In the genomic region with DNA sequence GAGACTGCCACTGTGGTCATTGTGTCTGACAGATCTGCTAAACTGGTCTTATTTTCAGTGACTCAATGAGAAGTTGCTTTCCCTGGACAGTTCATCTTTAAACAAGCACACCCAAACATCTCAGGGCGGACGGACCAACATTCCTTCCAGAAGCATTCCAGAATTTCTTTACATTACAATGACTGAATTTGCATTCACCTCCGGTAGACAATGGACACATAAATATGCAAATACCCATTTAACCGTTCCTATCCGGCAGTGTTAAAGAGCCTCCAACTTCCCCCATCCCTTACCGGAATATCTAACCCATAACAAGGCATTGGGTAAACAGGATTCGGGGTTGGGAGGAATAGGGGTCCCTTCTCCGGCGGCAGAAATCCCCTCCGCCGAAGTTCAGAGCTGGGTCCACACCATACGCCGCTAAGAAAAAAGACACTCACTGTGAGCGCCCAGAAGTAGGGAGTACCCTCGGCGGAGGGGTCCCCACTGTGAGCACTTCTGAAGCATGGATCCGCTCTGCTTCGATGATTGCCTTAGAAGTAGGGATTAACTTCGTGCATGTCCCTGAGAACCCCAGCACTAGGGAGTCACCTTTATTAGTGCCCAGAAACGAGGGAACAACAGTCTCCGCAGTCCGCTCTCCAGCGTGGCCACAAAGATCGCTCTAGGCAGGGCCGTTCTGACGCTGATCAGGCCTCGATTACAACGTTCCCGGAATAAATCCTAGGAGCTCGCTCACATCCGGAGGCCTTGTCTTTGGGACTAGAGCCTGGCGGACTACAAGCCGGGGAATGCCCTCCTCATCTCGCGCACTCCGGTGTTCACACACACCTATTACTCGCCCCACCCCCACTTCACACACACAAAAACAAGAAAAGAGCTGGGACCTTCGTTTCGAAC, we compare ENCODE assay signal across 8 mouse cellular contexts. TPM values are rescaled to one million over a fixed set of nuclear protein-coding genes. Genes with fewer than 3 reads are reported as not detected.
DNase-seq lines count a peak whose midpoint lies in the region; ATAC-seq and TF ChIP-seq lines count a peak whose summit lies in the region.

No protein-coding gene starts in this region.

- TF ChIP-seq POLR2A in MEL (IDR thresholded peaks at IDR 0.05; ENCODE audit: control insufficient read depth in 1 of 2, insufficient read depth in 1 of 2, low read depth in 1 of 2, low read length in 2 of 2, poor library complexity in 1 of 2): no peak; a peak in 1 of 4 replicates

- no peak for TF ChIP-seq EP300 in MEL (IDR thresholded peaks at IDR 0.05; ENCODE audit: low read depth in 1 of 2, low read length in 2 of 2)

- H3K4me2 ChIP-seq in heart, embryonic 16.5 days (ENCODE audit: low read depth, low read length): peak overlapping the region; percentile 78

- WGBS in heart, embryonic 16.5 days: under 1% methylated on average over 39 of the region's 39 CpGs

- H3K4me3 ChIP-seq in heart, embryonic 16.5 days (ENCODE audit: low read length): peak overlapping the region; percentile 100
- peak overlapping the region; percentile 72 to 94 for H3K4me3 ChIP-seq in MEL (ENCODE audit: control insufficient read depth in 1 of 2, insufficient read depth in 1 of 2, low read depth in 2 of 2, low read length in 2 of 2)

- DNase-seq in heart, adult 8-10 months (ENCODE audit: low spot score): no peak
- DNase-seq in MEL (ENCODE audit: low read depth, low spot score): peak; percentile 43
- no peak for DNase-seq in frontal cortex, adult 2 months (ENCODE audit: extremely low spot score in 1 of 2, low spot score in 1 of 2)
- DNase-seq in spleen, postnatal 4 days (ENCODE audit: low spot score in 2 of 2): no peak
- no peak for DNase-seq in cerebellum, postnatal 25 days

- H3K4me1 ChIP-seq in heart, embryonic 16.5 days (ENCODE audit: control insufficient read depth, insufficient read depth, low read length): peaks cover 38% of the 10 kb centered on the region
- peaks cover 14 to 39% of the 10 kb centered on the region in 2 experiments for H3K4me1 ChIP-seq in MEL (ENCODE audit: control insufficient read depth in 1 of 2, insufficient read depth in 2 of 2, low read length in 2 of 2)

- no peak for TF ChIP-seq RAD21 in MEL (IDR thresholded peaks at IDR 0.05; ENCODE audit: low read depth, low read length)

- peaks cover 68% of the 10 kb centered on the region for H3K79me2 ChIP-seq in MEL (ENCODE audit: control insufficient read depth, insufficient read depth, low read length, poor library complexity)

- H3K27me3 ChIP-seq in heart, embryonic 16.5 days (ENCODE audit: control insufficient read depth, insufficient read depth, low read length): no peaks in the 10 kb centered on the region
- no peaks in the 10 kb centered on the region for H3K27me3 ChIP-seq in MEL (ENCODE audit: control insufficient read depth in 1 of 2, insufficient read depth in 2 of 2, low read length in 2 of 2)

- H3K9me3 ChIP-seq in heart, embryonic 16.5 days (replicated peaks; ENCODE audit: control insufficient read depth, low read length): no peaks in the 10 kb centered on the region
- no peaks in the 10 kb centered on the region for H3K9me3 ChIP-seq in MEL (replicated peaks; ENCODE audit: insufficient read depth, low read length)

- H3K27ac ChIP-seq in heart, embryonic 16.5 days (ENCODE audit: low read length): peak overlapping the region; percentile 82
- H3K27ac ChIP-seq in MEL (ENCODE audit: control insufficient read depth, low read depth, low read length): peak overlapping the region; percentile 84

- peak; percentile 56 for ATAC-seq in heart, embryonic 16.5 days (replicated peaks; ENCODE audit: extremely low read depth, insufficient read depth, low FRiP score)
- peak; percentile 5 for ATAC-seq in granulocyte monocyte progenitor cell, adult 5-6 weeks (replicated peaks; ENCODE audit: poor library complexity, severe bottlenecking)
- peak; percentile 2; the same call in 1 of the 2 replicates for ATAC-seq in megakaryocyte progenitor cell, adult 5-6 weeks (replicated peaks; ENCODE audit: poor library complexity)

- TF ChIP-seq CTCF in MEL (IDR thresholded peaks at IDR 0.05 in 2 of 3, conservative IDR thresholded peaks at IDR 0.05 in 1 of 3; ENCODE audit: control insufficient read depth in 1 of 3, insufficient read depth in 1 of 3, low read depth in 2 of 3, low read length in 3 of 3, poor library complexity in 1 of 3, severe bottlenecking in 1 of 3): no peak

- peaks cover 10% of the 10 kb centered on the region for H3K36me3 ChIP-seq in heart, embryonic 16.5 days (ENCODE audit: control insufficient read depth, insufficient read depth)
- peaks cover 6 to 49% of the 10 kb centered on the region in 2 experiments for H3K36me3 ChIP-seq in MEL (ENCODE audit: control insufficient read depth in 1 of 2, insufficient read depth in 2 of 2, low read length in 2 of 2)

- peak overlapping the region; percentile 91 for H3K9ac ChIP-seq in heart, embryonic 16.5 days (ENCODE audit: low read length)
- H3K9ac ChIP-seq in MEL (ENCODE audit: control insufficient read depth, low read depth, low read length, poor library complexity, severe bottlenecking): peak overlapping the region; percentile 81

TF ChIP-seq in MEL, 35 proteins besides CTCF, POLR2A, EP300 and RAD21:
- TF ChIP-seq SMC3 (IDR thresholded peaks at IDR 0.05; ENCODE audit: low read depth, low read length) (no peak), ZMIZ1 (IDR thresholded peaks at IDR 0.05; ENCODE audit: low read depth, low read length) (0 out of 2 replicates have a peak, but pooled peaks have one; percentile 31), MYC (IDR thresholded peaks at IDR 0.05; ENCODE audit: low read depth, low read length) (0 out of 2 replicates have a peak, but pooled peaks have one; percentile 47), USF1 (IDR thresholded peaks at IDR 0.05; ENCODE audit: low read depth, low read length) (no peak), SIN3A (IDR thresholded peaks at IDR 0.05; ENCODE audit: low read length) (no peak; the same call in 1 of the 2 replicates), MAX (IDR thresholded peaks at IDR 0.05; ENCODE audit: low read length) (0 out of 2 replicates have a peak, but pooled peaks have one; percentile 32)
TF ChIP-seq in MEL: peak in this region for 3.

RNA-seq across cellular contexts. Expression of a gene that starts 0.5 kb away (rescaled TPM):
- 15.8 and 17.0 TPM in 2 replicates for polyA plus RNA-seq in heart, embryonic 16.5 days (2015; fragmentation: Nextera tagmentation; extraction: Ambion mirVana)
- 10 to 100 TPM; 25.2 to 35.9 (median 31.1) TPM for total RNA-seq in heart, adult 8-10 months (2022)
- total RNA-seq in MEL (2012; rRNA removed): 27.9 and 30.1 TPM in 2 replicates
- 10 to 100 TPM; 17.8 to 35.1 TPM for polyA plus RNA-seq in MEL (2012; ENCODE audit: insufficient read depth in 1 of 2, insufficient read length in 2 of 2, low read depth in 1 of 2, low replicate concordance in 2 of 2, missing spikeins in 1 of 2)
- 44.8 and 57.8 TPM in 2 replicates for total RNA-seq in granulocyte monocyte progenitor cell, adult 5-6 weeks (2014; fragmentation: Nextera tagmentation)
- total RNA-seq in granulocyte monocyte progenitor cell, adult 5-6 weeks (2017): 48.5 and 51.3 TPM in 2 replicates
- total RNA-seq in megakaryocyte progenitor cell, adult 5-6 weeks (2015): 33.0 and 37.4 TPM in 2 replicates
- 42.9 and 56.0 TPM in 2 replicates for total RNA-seq in megakaryocyte progenitor cell, adult 5-6 weeks (2017)
- polyA plus RNA-seq in frontal cortex, adult 2 months (2012; rRNA removed): 36.9 and 39.7 TPM in 2 replicates

RNA-seq across cellular contexts. Expression of a gene that starts 0.6 kb away (rescaled TPM):
- 45.7 and 49.4 TPM in 2 replicates for polyA plus RNA-seq in heart, embryonic 16.5 days (2015; fragmentation: Nextera tagmentation; extraction: Ambion mirVana)
- total RNA-seq in heart, adult 8-10 months (2022): 10 to 100 TPM; 57.6 to 66.1 (median 59.5) TPM
- 42.7 and 52.8 TPM in 2 replicates for total RNA-seq in MEL (2012; rRNA removed)
- 10 to 100 TPM in 1 of 2 experiments, not detected in 1; 65.5 TPM for polyA plus RNA-seq in MEL (2012; ENCODE audit: insufficient read depth in 1 of 2, insufficient read length in 2 of 2, low read depth in 1 of 2, low replicate concordance in 2 of 2, missing spikeins in 1 of 2)
- total RNA-seq in granulocyte monocyte progenitor cell, adult 5-6 weeks (2014; fragmentation: Nextera tagmentation): 50.9 and 61.5 TPM in 2 replicates
- 58.6 and 64.3 TPM in 2 replicates for total RNA-seq in granulocyte monocyte progenitor cell, adult 5-6 weeks (2017)
- 59.6 and 70.9 TPM in 2 replicates for total RNA-seq in megakaryocyte progenitor cell, adult 5-6 weeks (2015)
- total RNA-seq in megakaryocyte progenitor cell, adult 5-6 weeks (2017): 55.9 and 73.9 TPM in 2 replicates
- polyA plus RNA-seq in frontal cortex, adult 2 months (2012; rRNA removed): 57.0 and 57.7 TPM in 2 replicates

RNA-seq across cellular contexts. Expression of a gene that starts 15.8 kb away (rescaled TPM):
- 1.4 and 1.7 TPM in 2 replicates for polyA plus RNA-seq in heart, embryonic 16.5 days (2015; fragmentation: Nextera tagmentation; extraction: Ambion mirVana)
- total RNA-seq in heart, adult 8-10 months (2022): under 1 TPM; 0.30 to 0.75 (median 0.40) TPM
- 6.5 and 6.7 TPM in 2 replicates for total RNA-seq in MEL (2012; rRNA removed)
- polyA plus RNA-seq in MEL (2012; ENCODE audit: insufficient read depth in 1 of 2, insufficient read length in 2 of 2, low read depth in 1 of 2, low replicate concordance in 2 of 2, missing spikeins in 1 of 2): 10 to 100 TPM in 1 of 2 experiments, not detected in 1; 16.1 TPM
- 19.4 and 21.5 TPM in 2 replicates for total RNA-seq in granulocyte monocyte progenitor cell, adult 5-6 weeks (2014; fragmentation: Nextera tagmentation)
- total RNA-seq in granulocyte monocyte progenitor cell, adult 5-6 weeks (2017): 6.5 and 9.0 TPM in 2 replicates
- total RNA-seq in megakaryocyte progenitor cell, adult 5-6 weeks (2015): 16.6 and 17.4 TPM in 2 replicates
- total RNA-seq in megakaryocyte progenitor cell, adult 5-6 weeks (2017): 8.0 and 8.4 TPM in 2 replicates
- polyA plus RNA-seq in frontal cortex, adult 2 months (2012; rRNA removed): 1.00 and 1.1 TPM in 2 replicates

Comparison
In these comparisons a context has a peak if more than half of its experiments do, and no peak if none do; other contexts are left out.
1. ATAC-seq: peak in every context shown above with its lines; median percentile 56 in heart, embryonic 16.5 days; 5 in granulocyte monocyte progenitor cell, adult 5-6 weeks; 2 in megakaryocyte progenitor cell, adult 5-6 weeks.